Mouse (Mus musculus): ENCODE measurements around the gene Gm49373. TPM values are rescaled to one million over a fixed set of nuclear protein-coding genes. Genes with fewer than 3 reads are reported as not detected.
A peak's percentile ranks its signal among the peaks of the same experiment; 100 is the strongest.

The Gm49373 gene
- total RNA-seq, 1 experiment = 2.1 TPM

DNA sequence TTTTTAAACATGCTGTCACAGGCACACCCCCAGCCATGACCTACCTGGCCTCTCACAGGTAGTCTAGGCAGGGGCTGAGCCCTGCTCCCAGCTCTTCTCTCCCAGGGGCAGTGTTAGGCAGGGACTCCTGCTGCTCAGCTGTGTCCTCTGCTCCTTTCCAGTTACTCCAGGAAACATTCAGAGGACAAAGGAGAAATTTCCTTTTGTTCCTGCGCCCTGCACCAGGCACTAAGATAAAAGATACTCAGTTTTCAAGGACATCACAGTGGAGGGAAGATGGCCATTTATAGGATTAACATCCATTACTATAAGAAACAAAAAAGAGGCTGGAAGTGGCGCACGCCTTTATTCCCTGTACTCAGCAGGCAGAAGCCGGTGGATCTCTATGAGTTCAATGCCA, 23.1 kb upstream of the Gm49373 start:
- Histone ChIP-seq H3K27ac (ENCODE audit: insufficient read depth, low read depth, low read length, poor library complexity, severe bottlenecking) (no peak overlapping the region), H3K4me3 (ENCODE audit: insufficient read depth in 1 of 2, low read depth in 1 of 2, low read length in 2 of 2, poor library complexity in 1 of 2, severe bottlenecking in 1 of 2) (no peak overlapping the region), H3K36me3 (ENCODE audit: control insufficient read depth, insufficient read depth, low read length, poor library complexity, severe bottlenecking) (peaks cover 3% of the 10 kb centered on the region; the same call in 1 of the 2 replicates), H3K9me3 (ENCODE audit: control insufficient read depth, insufficient read depth, low read depth, low read length) (no peaks in the 10 kb centered on the region), H3K4me1 (ENCODE audit: control insufficient read depth in 2 of 2, insufficient read depth in 2 of 2, low read length in 2 of 2, poor library complexity in 1 of 2) (peaks cover 2 to 15% of the 10 kb centered on the region in 2 experiments; a peak in 3 of 4 replicates), H3K9ac (ENCODE audit: insufficient read depth, low read depth, low read length, poor library complexity, severe bottlenecking) (no peak overlapping the region)
- in situ Hi-C loops (cut with MboI; ENCODE audit: low sequenced_read_pairs in 2 of 2, unreplicated experiment in 2 of 2) = no loop called here
- no peak for TF ChIP-seq CHD2 (IDR thresholded peaks at IDR 0.05; ENCODE audit: low read depth, low read length)
- TF ChIP-seq ZNF384 (IDR thresholded peaks at IDR 0.05; ENCODE audit: low read depth, low read length) = no peak
- TF ChIP-seq ZC3H11A (IDR thresholded peaks at IDR 0.05; ENCODE audit: borderline replicate concordance, low read depth, low read length) = no peak
- TF ChIP-seq MAFK (IDR thresholded peaks at IDR 0.05; ENCODE audit: insufficient read depth, low read depth, low read length) = no peak
- TF ChIP-seq HCFC1 (IDR thresholded peaks at IDR 0.05; ENCODE audit: borderline replicate concordance, insufficient read depth, low read length) = no peak
- no peak for DNase-seq (ENCODE audit: low read depth, low spot score)

DNA sequence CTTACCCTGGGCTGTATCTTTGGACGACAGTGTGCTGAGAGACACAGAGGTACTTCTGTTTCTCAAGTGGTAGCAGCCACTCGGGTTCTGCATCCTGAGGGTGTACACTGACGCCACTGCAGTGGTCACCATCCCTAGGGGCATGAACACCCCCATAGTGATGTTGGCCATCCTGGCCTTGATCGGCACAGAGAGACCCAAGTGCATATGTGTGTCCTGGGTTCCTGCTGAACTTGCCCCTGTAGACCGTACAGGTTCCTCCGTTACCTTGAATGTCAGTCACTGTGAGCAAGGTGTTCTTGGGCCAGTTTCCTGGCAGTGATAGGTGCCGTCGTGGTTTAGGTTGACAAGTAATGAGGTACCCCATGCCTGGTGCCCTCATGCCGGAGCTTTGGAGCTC, 20.5 kb upstream of the Gm49373 start:
- Histone ChIP-seq H3K9me3 (ENCODE audit: control insufficient read depth, insufficient read depth, low read depth, low read length) (no peaks in the 10 kb centered on the region), H3K36me3 (ENCODE audit: control insufficient read depth, insufficient read depth, low read length, poor library complexity, severe bottlenecking) (peaks cover 25% of the 10 kb centered on the region), H3K4me1 (ENCODE audit: control insufficient read depth in 2 of 2, insufficient read depth in 2 of 2, low read length in 2 of 2, poor library complexity in 1 of 2) (peaks cover 2 to 6% of the 10 kb centered on the region in 2 experiments; a peak in 3 of 4 replicates), H3K4me3 (ENCODE audit: insufficient read depth in 1 of 2, low read depth in 1 of 2, low read length in 2 of 2, poor library complexity in 1 of 2, severe bottlenecking in 1 of 2) (no peak overlapping the region), H3K9ac (ENCODE audit: insufficient read depth, low read depth, low read length, poor library complexity, severe bottlenecking) (no peak overlapping the region), H3K27ac (ENCODE audit: insufficient read depth, low read depth, low read length, poor library complexity, severe bottlenecking) (no peak overlapping the region)
- TF ChIP-seq ZC3H11A (IDR thresholded peaks at IDR 0.05; ENCODE audit: borderline replicate concordance, low read depth, low read length) (no peak), ZNF384 (IDR thresholded peaks at IDR 0.05; ENCODE audit: low read depth, low read length) (no peak), HCFC1 (IDR thresholded peaks at IDR 0.05; ENCODE audit: borderline replicate concordance, insufficient read depth, low read length) (no peak), CHD2 (IDR thresholded peaks at IDR 0.05; ENCODE audit: low read depth, low read length) (no peak), MAFK (IDR thresholded peaks at IDR 0.05; ENCODE audit: insufficient read depth, low read depth, low read length) (no peak)
- DNase-seq (ENCODE audit: low read depth, low spot score) = no peak
- in situ Hi-C loops (cut with MboI; ENCODE audit: low sequenced_read_pairs in 2 of 2, unreplicated experiment in 2 of 2) = no loop called here

DNA sequence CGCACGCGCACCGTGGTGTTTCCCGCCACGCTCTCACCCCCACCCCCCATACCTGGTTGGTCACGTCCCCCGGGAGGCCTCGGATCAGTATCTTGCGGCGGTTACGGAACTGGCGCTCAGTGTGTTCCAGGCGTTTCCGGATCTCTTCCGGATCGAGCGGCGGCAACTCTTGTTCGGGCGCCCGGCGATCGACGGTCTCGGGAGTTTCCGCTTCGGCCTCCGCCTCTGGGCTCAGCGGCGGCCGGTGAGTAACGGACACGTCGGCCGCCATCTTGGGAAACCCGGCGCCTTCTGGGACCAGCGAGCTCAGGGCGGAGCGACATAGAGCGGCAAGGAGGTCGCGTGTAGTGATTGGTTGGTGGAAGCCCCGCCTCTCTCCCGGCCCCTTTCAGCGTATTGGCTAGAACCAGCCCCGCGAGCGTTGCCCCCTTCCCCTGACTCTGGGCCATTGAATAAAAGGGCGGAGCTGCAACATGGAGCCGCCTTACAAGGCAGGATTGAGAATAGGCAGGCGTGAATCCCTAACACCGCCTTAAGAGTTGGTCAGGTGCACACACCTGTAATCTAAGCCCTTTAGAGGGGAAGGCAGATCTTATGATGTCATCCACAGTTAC, 18.9 kb upstream of the Gm49373 start, which contains the start of the genes Gm38431 and Raver1:
TSS of gene Gm38431 (minus strand) at position 291 of the 614 bp plus-strand sequence.
TSS of gene Raver1 (minus strand) at position 302 of the 614 bp plus-strand sequence.
- in situ Hi-C loops (cut with MboI; ENCODE audit: low sequenced_read_pairs in 2 of 2, unreplicated experiment in 2 of 2) = no loop called here
- Histone ChIP-seq H3K4me3 (ENCODE audit: insufficient read depth in 1 of 2, low read depth in 1 of 2, low read length in 2 of 2, poor library complexity in 1 of 2, severe bottlenecking in 1 of 2) (peak within 1 kb of the TSS; percentile 87 to 93), H3K4me1 (ENCODE audit: control insufficient read depth in 2 of 2, insufficient read depth in 2 of 2, low read length in 2 of 2, poor library complexity in 1 of 2) (peaks cover 2 to 6% of the 10 kb centered on the region in 2 experiments; a peak in 3 of 4 replicates), H3K27ac (ENCODE audit: insufficient read depth, low read depth, low read length, poor library complexity, severe bottlenecking) (peak within 1 kb of the TSS; percentile 96), H3K9me3 (ENCODE audit: control insufficient read depth, insufficient read depth, low read depth, low read length) (no peaks in the 10 kb centered on the region), H3K36me3 (ENCODE audit: control insufficient read depth, insufficient read depth, low read length, poor library complexity, severe bottlenecking) (peaks cover 35% of the 10 kb centered on the region), H3K9ac (ENCODE audit: insufficient read depth, low read depth, low read length, poor library complexity, severe bottlenecking) (peak within 1 kb of the TSS; percentile 98)
- DNase-seq (ENCODE audit: low read depth, low spot score) = peak; percentile 99
- TF ChIP-seq MAFK (IDR thresholded peaks at IDR 0.05; ENCODE audit: insufficient read depth, low read depth, low read length) = no peak
- peak; percentile 73; the same call in 1 of the 2 replicates for TF ChIP-seq HCFC1 (IDR thresholded peaks at IDR 0.05; ENCODE audit: borderline replicate concordance, insufficient read depth, low read length)
- TF ChIP-seq CHD2 (IDR thresholded peaks at IDR 0.05; ENCODE audit: low read depth, low read length) = peak; percentile 82

GRCm38 (mm10) chr9:21090972-21091706, 18.2 kb upstream of the Gm49373 start:
- H3K4me1 ChIP-seq (ENCODE audit: control insufficient read depth in 2 of 2, insufficient read depth in 2 of 2, low read length in 2 of 2, poor library complexity in 1 of 2) = peaks cover 2 to 6% of the 10 kb centered on the region in 2 experiments; a peak in 3 of 4 replicates
- H3K9me3 ChIP-seq (ENCODE audit: control insufficient read depth, insufficient read depth, low read depth, low read length) = no peaks in the 10 kb centered on the region
- peaks cover 41% of the 10 kb centered on the region for H3K36me3 ChIP-seq (ENCODE audit: control insufficient read depth, insufficient read depth, low read length, poor library complexity, severe bottlenecking)
- TF ChIP-seq ZNF384 (IDR thresholded peaks at IDR 0.05; ENCODE audit: low read depth, low read length) = 0 out of 2 replicates have a peak, but pooled peaks have one; percentile 13
- no peak for TF ChIP-seq MAFK (IDR thresholded peaks at IDR 0.05; ENCODE audit: insufficient read depth, low read depth, low read length)
- peak overlapping the region; percentile 87 to 93 for H3K4me3 ChIP-seq (ENCODE audit: insufficient read depth in 1 of 2, low read depth in 1 of 2, low read length in 2 of 2, poor library complexity in 1 of 2, severe bottlenecking in 1 of 2)
- DNase-seq (ENCODE audit: low read depth, low spot score) = no peak
- peak overlapping the region; percentile 96 for H3K27ac ChIP-seq (ENCODE audit: insufficient read depth, low read depth, low read length, poor library complexity, severe bottlenecking)
- peak overlapping the region; percentile 98 for H3K9ac ChIP-seq (ENCODE audit: insufficient read depth, low read depth, low read length, poor library complexity, severe bottlenecking)
- in situ Hi-C loops (cut with MboI; ENCODE audit: low sequenced_read_pairs in 2 of 2, unreplicated experiment in 2 of 2) = no loop called here

Measured in ES-E14 (cell line).